Mouse (Mus musculus): ENCODE measurements around the gene Wdr60.
"Not testable (repeated sequence)": the region's sequence is repeated elsewhere in the genome, so short reads cannot be mapped to it uniquely, and the experiment has no call there.

The Wdr60 gene

DNA sequence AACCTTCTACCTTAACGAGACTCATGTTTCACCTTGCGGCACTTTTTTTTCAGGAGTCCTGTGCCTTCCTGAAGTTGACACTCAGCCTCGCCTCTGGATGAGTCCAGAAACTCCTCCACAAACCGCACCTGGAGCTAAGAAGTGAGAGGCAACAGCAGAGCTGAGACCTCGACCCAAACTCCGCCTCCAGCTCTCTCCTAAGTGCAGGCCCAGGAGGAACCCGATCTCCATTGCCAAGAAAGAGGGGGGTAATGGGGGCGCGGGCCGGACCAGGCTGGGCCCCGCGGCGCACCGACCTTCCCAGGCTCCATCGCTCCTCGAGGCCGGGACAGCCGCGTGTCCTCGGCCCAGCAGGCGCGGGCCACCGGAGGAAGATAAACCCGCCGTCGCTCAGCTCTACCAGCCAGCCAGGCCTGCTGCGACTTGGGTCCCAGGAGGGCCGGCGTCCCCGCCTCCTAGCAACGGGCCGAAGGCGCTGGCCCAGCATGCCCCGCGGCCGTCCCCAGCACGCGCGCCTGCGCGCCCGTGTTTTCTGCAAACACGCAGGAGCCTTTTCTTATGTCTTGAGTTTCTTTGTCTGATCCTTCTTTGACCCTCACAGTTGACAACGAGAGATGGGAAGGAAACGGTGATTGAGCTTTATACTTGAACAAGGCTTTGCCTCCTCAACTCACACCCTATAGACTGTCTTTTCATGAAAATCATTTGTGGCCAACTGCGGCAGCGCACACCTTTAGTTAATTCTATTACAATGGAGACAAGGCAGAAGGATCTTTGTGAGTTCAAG, at the start of gene Wdr60:
Wdr60 (minus strand) TSS at position 468 of the 787 bp plus-strand sequence.
- DNase-seq (ENCODE audit: low spot score): peak; percentile 91

DNA sequence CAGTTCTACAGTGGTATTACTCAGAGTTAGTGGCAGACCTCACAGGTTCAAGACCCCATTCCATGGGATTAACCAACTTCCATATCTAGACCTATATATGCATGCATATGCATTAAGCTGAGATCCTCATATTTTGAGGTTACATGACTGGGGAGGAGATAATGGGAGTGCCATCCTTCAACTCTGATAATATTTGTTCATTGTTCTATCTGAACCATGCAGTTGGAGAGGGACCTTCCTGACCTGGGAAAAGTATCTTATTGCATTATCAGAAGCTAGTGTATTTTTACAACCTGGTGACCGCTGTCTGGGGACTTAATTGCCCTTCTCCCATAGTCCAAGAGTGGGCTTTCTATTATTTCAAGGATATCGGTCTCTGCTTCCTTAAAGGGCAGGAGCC, 45.8 kb upstream of the Wdr60 start:
- DNase-seq (ENCODE audit: low spot score): no peak

DNA sequence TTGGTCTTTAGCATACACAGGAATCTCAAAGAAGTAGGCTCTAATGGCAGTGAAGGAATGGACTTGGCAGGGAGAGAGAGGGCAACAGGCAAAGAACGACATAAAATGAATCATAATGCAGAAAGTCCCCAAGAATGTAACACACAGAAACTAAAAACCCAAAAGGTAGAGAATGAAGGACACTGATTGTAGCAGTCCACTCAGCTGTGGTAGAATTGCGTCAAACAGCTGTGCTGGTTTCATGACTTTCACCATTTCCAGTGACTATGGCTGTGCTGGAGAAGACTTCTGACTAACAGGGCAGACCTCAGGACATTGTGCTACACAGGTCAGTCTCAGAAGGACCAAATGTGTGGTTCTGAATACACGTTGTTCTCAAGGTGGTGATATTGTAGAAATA, 45.0 kb upstream of the Wdr60 start:
- no peak for DNase-seq (ENCODE audit: low spot score)

DNA sequence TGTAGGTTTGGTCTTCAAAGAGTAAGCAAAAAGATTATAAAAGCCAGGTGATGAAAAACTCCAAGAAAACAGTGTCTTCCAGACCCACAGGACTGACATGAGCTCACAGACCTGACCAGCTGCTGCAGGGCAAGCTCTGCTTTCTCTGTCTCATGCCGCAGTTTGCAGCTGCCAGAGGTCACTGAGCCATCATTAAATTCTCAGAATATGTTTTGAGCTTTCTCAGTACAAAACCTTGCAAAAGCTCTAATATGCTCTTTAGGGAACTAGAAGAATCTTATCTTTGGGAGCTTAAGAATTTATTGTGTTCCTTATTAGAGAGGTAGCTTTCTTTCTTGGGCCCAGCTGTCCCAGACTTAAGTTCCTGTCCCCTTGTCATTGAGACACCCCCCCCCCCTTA, 43.2 kb upstream of the Wdr60 start:
- DNase-seq (ENCODE audit: low spot score): no peak

DNA sequence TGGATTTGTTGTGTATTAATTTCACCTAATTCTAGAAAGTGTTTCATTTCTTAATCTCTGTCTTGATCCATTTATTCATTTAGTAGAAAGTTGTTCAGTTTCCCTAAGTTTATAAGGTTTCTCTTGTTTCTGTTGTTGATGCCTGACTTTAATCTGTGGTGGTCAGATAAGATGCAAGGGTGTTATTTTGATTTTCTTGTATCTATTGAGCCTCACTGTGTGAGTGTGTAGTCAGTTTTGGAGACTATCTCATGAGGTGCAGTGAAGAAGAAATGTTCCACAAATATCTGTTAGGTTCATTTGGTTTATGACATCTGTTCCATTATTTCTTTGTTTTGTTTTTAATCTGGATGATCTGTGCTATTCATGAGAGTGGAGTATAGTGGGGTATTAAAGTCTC, 39.4 kb upstream of the Wdr60 start:
- DNase-seq (ENCODE audit: low spot score): no peak

DNA sequence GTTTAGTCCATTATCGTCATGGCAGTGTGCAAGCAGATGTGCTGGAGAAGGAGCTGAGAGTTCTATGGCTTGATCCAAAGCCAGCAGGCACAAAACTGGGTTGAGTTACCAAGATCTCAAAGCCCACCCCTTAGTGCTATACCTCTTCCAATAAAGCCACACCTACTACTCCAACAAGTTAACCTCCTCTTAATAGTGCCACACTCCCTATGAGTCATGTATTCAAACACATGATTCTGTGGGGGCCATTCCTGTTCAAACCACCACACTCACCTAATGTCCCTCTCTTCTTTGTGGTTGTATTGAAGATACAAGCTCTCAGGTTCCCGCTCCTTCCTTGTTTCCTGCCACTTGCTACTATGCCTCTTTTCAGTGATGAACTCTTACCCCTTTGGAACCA, 37.1 kb upstream of the Wdr60 start:
- DNase-seq (ENCODE audit: low spot score): no peak

DNA sequence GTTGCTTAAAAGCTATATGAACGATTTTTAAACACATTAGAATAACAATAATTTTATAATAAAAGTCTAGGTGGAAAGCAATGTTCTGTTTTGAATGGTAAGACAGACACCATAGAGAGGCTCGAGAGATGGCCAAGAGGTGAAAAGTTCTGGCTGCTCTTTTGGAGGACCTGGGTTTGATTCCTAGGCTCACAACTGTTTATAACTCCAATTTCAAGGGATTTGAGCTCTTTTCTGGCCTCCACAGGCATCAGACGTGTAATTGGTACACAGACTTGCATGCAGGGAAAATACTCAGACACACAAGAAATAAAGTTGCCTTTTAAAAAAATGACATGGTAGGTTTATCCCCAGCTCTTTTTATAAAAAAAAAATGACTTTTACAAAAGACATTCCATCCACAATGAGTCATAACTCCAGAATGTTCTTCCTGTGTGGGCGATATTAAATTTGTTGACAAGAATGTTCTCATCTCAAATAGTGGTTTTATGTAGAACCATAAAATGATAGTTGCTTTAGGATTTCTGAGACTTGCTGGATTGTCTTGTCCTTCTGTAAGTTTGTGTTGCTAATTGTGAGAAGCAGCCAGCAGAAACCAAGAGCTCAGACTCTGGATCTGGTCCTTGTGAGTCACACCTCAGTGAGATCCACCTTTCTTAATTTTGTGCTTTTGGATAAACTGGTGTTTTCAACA, 30.9 kb upstream of the Wdr60 start:
- no peak for DNase-seq (ENCODE audit: low spot score)

DNA sequence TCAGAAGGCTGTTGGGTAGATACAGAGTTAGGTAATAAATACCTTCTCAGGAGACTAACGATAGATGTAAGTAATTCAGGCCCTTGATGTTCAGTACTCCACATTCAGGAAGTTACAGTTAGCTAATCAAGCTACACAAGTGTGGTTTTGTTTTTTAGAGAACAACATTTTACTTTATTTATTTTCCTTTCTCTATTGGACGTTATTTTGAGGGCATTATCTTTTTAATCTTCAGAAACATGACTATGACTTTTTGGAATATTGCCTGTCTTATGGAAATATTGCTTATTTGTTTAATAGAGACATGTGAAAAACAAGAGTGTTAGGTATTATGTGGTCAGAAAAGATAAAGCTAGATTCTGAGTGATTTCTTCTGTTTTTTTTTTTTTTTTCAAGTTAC, 30.4 kb upstream of the Wdr60 start:
- DNase-seq (ENCODE audit: low spot score): no peak

DNA sequence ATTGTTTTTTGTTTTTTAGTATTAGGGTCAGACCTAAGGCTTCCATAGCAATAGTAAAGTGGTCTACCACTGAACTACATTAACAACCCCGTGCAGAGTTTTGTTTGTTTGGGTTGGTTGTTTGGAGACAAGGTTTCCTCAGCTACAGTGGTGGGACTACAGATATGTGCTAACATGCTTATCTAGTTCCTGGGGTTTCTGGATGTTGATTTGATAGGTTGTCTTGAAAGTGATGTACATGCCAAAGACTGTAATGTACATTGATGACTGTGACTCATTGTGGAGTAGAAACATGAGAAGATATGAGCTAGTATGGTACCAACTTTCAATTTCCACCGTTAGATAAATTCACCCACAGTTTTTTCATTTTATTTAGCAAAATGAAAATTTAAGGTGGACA, 20.7 kb upstream of the Wdr60 start:
- no peak for DNase-seq (ENCODE audit: low spot score)

DNA sequence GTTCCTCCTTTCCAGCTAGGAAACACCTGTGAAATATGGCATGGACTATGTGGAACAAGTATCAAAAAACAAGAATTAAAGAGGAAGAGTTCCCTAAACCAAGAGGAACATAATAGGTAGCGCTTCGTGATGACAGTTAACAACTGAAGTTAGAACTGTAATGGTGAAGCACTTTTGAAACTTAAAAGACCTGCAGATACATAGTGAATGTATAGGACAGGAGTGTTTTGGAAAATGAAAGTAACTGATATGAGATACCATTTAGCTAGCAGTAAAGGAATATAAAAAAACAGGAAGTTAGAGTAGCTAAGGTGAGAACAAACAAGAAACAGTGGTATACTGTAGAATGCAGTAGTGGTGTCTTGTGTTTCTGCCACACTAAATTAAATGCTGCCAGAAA, 20.0 kb upstream of the Wdr60 start:
- no peak for DNase-seq (ENCODE audit: low spot score)

DNA sequence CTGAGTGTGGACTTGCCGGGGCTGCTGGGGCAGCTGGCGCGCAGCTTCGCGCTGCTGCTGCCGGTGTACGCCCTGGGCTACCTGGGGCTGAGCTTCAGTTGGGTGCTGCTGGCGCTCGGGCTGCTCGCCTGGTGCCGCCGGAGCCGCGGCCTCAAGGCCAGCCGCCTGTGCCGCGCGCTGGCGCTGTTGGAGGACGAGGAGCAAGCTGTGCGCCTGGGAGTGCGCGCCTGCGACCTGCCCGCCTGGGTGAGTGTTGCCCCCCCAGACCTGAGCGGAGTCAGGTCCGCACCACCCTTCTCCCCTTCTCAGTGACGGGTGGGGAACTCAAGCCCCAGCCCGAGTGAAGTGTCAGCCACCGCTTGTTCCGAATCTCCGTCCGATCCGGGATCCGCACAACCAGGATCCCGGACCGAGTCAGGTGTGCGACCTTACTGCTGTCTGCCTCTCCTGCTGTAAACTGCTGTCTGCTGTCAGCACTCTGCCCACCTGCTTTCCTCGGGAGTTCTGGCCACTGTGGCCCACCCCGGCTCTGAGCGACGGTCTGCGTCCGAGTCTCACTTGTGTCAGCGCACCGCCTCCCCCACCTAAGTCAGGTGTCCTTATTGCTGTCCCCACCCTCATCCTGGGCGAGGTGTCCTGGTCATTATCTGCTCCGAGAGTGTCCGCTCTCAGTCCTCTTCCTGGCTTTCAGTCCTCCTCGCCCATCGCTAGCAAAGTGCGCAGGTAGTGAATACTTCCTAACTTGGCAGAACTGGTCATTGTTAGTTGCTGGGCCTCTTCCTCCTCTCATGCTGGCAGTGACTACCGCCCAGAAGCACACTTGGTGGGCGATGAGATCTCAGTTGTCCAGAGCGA, 18.8 kb upstream of the Wdr60 start:
- DNase-seq (ENCODE audit: low spot score): peak; percentile 38

DNA sequence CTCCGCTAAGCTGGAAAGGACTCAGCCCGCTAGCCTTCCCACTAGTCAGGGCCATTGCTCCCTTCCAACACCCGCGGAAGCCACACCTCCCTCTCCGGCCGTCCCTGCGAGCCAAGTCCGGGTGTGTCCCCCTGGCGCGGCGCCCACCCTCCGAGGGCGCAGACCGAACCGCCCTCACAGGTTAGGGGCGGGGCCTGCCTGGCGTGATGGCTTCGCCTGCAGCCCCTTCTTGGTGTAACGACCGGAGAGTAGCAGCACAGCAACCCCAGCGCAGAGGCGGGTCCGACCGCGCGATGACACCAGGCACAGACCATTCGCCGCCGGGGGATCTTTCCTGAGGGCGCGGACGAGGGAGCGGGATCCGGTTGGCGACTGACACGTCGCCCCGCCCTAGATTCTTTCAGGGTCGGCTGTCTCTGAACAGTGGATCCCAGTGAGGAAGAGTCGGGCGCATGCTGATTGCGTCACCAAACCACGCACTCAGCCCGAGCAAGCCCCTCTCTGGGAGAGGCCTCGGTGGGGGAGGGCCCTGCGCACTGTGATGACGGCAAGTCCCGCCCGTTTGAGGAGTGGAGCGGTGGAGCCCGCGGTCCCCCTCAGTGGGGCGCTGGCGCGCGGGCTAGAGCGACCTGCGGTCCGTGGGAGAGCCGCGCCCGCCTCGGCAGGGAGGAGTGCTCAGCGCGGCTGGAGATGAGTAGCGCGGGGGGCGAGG, 18.0 kb upstream of the Wdr60 start, which contains the start of gene Esyt2:
Esyt2 (plus strand) TSS at position 544 of the 712 bp plus-strand sequence.
- DNase-seq (ENCODE audit: low spot score): peak; percentile 100

DNA sequence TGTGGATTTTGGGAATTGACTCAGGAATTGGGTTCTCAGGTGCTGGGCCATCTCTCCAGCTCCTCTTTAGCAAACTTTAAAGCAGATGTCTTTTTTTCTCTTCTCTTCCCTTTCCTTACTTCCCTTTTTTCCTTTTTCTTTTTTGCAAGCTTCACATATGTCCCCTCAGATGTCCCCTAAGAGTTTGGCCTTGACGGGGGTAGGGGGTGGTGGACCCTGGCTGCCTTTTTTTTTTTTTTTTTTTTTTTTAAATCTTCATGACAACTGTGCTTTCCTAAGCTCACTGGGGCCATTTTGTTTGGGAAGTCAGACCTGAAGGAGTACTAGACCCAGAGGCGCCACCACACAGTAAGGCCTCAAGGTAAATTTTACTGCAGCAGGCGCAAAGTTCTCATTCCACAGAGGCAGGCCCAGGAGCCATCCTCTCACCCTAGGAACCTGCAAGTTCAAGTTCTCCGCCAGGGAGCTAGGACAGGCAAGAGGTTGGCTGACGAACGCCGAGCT, 17.4 kb upstream of the Wdr60 start:
- no peak for DNase-seq (ENCODE audit: low spot score)

DNA sequence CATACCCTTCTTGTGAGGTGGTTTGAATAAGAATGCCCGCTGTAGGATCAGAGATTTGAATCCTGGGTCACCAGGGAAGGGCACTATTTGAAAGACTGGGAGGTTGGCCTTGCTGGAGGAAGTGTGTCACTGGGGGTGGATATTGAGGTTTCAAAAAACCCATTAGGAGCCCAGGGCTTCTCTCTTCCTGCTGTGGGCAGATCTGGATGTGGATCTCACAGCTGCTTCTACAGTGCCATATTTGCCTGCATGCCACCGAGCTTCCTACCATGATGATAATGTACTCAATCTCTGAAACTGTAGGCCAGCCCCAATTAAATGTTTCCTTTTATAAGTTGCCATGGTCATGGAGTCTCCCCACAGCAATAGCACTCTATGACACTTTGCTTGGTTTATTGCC, 16.4 kb upstream of the Wdr60 start:
- DNase-seq (ENCODE audit: low spot score): no peak

DNA sequence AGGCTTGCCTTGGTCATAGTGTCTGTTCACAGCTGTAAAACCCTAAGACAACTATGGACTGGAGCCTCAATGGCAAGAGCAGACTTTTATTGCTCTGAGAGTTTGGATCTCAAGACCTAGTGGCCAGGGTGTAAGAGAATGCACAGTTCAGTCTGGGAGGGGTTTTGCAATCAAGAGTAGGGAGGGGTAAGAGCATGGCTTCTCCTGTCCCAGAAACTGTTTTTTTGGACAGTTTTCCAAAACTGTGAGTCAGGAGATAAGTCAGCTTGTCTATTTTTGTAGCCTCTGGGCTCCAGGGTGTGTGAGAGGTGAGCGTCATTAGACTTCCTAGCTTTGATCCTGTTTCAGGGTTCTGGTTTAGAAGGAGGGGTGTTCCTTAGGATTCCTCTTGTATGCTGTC, 15.7 kb upstream of the Wdr60 start:
- no peak for DNase-seq (ENCODE audit: low spot score)

DNA sequence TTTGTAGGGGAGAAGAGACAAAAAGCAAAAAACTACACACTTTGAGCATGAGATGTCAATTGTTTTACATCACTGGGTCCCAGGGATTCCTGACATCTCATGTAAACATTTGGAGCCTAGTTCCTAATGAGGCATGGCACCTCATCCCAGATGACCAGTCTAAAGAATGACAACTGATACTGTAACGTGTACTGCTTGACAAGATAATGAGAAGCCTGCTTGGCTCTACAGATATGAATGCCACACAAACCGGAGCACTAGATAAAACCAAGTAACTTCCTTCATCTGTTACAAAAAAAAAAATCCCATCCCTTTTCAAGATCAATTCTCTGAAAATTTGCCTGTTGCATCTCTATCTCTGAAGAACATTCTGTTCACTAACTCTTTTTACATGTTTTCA, 14.1 kb upstream of the Wdr60 start:
- no peak for DNase-seq (ENCODE audit: low spot score)

DNA sequence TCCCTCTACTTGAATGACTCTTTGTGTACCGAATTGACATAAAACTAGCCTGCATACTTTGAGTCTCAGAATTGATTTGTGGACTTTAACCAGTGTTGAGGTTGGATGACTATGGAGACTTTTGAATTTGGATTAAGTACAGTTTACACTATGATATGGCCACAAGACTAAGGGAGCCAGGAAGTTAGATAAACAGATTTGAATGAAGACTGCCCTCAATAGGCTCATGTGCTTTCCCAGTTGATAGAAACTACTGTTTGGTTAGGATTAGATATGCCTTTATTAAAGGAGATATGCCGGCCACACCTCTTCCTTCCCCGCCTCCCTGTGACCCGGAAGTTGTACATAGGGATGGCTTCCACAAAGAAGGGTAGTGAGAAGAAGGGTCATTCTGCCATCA, 12.8 kb upstream of the Wdr60 start:
- DNase-seq (ENCODE audit: low spot score): no peak

DNA sequence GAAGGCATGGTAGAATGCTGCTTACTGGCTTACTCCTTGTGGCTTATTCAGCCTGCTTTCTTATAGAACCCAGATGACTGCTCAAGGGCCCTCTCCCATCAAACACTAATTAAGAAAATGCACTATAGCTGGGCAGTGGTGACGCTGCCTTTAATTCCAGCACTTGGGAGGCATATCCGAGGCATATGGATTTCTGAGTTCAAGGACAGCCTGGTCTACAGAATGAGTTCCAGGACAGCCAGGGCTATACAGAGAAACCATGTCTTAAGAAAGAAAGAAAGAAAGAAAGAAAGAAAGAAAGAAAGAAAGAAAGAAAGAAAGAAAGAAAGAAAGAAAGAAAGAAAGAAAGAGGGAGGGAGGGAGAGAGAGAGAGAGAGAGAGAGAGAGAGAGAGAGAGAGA, 12.3 kb upstream of the Wdr60 start, which contains the start of gene Gm11027:
Gm11027 (plus strand) TSS at position 301 of the 400 bp plus-strand sequence.
- not testable (repeated sequence) for DNase-seq (ENCODE audit: low spot score)

DNA sequence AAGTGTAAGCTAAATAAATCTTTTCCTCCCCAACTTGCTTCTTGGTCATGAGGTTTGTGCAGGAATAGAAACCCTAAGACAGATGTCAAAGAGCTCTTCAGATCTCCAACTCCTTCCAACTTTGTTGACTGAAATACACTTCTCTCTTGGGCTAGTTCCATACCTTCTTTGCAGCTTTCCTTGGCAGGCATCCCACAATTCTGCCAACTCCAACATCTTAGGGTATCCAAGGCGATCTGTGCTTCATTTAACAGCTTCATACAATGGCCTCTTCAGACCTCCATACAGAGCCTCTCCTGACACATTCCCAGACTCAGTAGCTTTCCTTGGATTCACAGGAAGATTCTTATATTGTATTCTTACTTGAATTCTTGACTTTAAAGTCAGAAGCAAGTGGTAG, 10.9 kb upstream of the Wdr60 start:
- DNase-seq (ENCODE audit: low spot score): no peak

DNA sequence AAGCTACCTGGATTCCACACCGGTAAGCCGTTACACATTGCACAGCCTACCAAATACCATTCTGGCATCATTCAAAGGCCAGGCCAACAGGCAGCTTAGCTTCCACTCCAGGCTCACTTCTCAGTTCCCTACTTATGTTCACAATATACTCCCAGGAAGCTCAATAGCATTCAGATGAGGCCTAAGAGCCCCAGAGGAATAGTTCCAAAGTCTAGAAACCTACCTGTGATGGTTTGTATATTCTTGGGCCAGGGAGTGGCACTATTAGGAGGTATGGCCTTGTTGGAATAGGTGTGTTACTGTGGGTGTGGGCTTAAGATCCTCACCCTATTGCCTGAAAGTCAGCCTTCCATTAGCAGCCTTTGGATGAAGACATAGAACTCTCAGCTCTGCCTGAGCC, 8.2 kb upstream of the Wdr60 start:
- DNase-seq (ENCODE audit: low spot score): no peak

DNA sequence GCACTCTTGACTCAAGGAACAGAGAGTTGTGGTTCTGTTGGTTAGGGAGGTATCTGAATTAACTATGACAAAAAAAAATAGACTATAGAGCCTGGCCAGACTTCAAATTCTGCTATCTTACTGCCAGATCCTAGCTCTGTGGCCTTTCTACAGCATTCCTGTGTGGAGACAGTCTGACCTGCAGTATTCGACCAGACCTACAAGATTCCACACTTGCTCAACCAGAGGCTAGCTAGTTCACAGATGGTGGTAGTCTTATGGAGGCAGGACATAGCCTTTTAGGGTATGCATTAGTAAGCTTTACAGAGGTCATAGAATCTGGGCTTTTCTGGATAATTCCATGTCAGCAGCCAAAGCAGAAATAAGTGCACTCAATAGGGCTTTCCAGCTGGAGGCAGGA, 7.7 kb upstream of the Wdr60 start:
- no peak for DNase-seq (ENCODE audit: low spot score)

DNA sequence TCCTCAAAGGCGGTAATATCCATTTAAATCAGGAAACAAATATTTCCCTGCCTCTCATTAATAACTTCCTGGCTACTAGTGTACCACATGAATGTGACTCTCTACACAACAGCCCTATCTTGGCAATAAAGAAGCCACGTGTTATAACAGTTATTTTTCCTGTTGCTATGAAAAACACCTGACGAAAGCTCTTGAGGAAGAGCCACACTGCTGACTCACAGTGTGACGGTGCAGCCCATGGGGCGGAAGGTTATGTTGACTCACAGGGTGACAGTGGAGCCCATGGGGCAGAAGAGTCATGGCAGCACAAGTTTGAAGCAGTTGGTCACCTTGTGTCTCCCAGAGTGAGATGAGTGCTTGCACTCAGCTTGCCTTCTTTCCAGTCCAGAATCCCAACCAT, 6.6 kb upstream of the Wdr60 start:
- DNase-seq (ENCODE audit: low spot score): peak; percentile 38

All from urinary bladder, postnatal 14 days (tissue).